Mouse (Mus musculus) layer of hippocampus, postnatal 10 days (tissue): ENCODE measurements around the gene Hsf4. TPM values are rescaled to one million over a fixed set of nuclear protein-coding genes. Genes with fewer than 3 reads are reported as not detected.

Experiments
- DNase-seq, 2 experiments: peaks; one replicate each; pipeline ENCODE4 v3.0.0; 2021; ENCODE audit warnings: low spot score in 2 of 2
- total RNA-seq, 2 experiments: library from RNA; stranded (reverse); gene quantifications; 2 replicates each; pipeline ENCODE4 v1.2.3; 2021

The Hsf4 gene
- total RNA-seq, 2 experiments from 2014 or later = 0.57 to 0.83 TPM

DNA sequence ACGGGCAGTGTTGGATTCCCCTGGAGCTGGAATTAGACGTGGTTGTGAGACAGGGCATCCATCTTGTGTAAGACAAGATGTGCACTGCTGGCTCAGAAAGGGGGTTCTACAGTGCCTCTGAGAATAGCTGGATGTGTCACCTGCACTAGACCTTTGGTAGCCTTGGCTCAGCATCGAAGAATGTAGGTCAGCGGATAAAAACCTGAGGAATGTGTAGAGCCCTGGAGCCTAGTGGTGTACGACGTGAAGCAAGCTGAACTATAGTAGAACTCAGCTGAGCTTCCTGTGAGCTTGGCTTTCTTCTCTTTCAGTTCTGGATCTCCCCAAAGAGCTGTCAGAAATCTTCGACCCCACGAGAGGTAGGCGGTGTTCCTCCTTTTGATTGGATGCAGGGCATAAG, 34.3 kb downstream of the Hsf4 start:
- no peak for DNase-seq

DNA sequence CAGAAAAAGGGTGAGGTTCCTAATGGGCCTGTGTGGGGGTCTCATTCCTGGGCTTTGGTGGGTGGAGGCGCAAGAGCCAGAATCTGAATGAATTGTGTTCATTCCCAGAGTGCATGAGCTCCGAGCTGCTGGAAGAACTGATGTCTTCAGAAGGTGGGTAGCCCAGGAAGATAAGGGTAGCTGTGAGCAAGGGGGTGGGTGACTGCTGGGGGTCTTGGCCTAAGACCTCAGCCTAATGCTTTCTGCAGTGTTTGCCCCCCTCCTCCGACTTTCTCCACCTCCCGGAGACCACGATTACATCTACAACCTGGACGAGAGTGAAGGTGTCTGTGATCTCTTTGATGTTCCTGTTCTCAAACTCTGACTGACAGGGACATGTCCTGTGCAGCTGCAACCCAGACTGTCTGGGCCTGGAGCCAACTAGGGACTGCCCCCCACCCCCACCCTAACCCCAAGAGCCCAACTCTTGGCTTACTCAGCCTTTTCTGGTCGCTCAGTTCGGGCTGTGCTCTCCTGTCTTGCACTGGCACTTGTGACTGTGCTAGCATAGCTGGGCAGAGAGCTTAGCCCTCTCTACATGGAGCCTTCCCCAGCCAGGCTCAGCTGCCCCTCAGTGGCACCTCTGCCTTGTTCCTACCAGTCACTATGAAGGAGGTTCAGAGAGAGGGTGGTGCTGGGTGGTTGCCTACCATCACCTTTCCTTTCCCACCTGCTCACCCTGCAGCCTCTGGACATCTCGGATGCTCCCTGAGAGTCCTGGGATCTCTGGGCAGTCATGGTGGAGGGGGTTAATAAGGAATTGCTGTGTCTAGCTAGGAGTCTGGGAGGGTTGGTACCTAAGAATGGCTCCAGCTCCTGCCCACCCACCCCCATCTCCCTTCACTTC, 35.0 kb downstream of the Hsf4 start:
- no peak for DNase-seq

DNA sequence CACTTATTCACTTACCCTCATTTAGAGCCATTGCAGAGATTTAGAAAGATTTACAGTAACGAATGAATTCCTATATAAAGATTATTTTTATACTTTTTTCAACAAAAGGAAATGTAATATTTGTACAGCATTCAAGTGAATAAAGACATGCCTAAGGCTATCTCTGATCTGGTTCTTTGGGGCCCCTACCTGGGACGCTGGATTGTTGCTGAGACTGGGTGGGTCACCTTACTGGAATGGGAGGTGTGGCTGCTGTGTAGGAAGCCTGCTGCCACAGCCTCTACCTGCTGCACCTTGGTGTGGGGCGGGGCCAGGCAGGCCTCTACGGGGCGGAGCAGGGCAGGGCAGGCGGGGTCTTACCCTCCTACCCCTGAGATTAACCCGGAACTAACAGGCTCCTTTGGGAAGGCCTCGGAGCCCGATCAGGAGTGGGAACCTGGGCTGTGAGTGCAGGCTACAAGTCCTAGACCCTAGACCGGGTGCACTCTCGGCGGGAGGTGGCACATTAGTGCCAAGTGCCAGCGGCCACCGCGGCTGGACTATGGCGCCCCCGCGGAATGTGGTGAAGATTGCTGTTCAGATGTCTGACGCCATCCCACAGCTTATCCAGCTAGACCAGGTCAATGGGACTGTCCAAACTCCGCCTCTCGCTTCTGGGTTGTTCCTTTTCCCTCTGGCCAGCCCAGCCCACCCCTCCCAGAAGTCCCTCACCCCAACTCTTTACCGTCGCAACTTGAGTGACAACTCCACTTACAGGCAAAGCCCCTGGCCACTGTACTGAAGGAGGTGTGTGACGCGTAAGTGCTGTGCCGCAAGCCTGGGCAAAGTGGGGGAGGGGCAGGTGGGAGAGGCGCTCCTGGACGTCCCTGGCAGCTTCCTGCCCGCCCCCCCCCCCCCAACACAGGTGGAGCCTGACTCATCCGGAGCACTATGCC, 35.9 kb downstream of the Hsf4 start, which contains the start of gene Elmo3:
Gene Elmo3 (plus strand): TSS at position 391 of the 935 bp plus-strand sequence.
- DNase-seq = peak; percentile 39 to 60

DNA sequence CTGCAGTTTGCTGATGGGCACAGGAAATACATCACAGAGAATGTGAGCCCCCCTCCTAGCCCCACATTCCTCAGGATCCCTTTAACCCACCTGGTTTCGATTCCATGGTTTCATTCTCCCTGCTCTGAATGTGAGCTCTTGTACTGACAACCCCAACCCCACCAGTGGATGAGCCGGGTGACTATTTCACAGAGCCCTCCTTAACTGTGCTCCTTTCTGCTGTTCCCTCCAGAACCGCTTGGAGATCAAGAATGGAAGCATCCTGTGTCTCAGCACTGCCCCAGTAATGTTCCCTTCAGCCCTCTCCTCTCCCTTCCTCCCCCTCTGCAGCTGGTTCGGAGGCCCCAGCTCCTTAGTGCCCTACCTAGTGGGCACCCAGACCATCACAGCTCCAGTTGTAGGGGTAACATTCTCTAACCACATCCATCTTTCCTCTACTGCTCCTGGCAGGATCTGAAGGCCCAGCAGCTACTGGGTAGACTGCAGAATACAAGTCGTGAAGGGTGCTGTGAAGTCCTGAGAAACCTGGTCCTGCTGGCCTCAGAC, 36.6 kb downstream of the Hsf4 start:
- DNase-seq = no peak

DNA sequence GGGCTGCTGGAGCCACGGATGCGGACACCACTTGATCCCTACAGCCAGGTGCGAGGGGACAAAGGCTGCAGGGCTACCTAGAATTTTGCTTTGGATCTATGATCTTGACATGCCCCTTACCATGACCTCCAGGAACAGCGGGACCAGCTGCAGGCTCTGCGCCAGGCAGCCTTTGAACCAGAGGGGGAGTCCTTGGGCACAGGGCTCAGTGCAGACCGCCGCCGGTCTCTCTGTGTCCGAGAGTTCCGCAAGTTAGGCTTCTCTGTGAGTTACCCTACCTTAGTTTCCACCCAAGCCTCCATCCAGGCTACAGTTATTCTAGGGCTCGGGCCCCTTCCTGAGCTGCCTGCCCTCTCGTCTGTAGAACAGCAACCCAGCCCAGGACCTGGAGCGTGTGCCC, 38.1 kb downstream of the Hsf4 start:
- no peak for DNase-seq

DNA sequence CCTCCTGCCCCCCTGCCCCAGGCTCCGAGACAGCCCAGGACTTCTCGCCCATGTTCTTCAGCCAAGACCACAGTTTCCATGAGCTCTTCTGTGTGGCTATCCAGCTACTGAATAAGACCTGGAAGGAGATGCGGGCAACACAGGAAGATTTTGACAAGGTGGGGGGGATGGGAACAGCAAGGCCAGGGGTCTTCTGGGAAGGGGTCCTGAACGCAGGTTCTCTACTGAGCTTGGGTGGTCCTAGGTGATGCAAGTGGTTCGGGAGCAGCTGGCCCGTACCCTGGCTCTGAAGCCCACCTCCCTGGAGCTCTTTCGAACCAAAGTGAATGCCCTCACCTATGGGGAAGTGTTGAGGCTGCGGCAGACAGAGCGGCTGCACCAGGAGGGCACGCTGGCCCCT, 38.8 kb downstream of the Hsf4 start:
- DNase-seq = no peak

DNA sequence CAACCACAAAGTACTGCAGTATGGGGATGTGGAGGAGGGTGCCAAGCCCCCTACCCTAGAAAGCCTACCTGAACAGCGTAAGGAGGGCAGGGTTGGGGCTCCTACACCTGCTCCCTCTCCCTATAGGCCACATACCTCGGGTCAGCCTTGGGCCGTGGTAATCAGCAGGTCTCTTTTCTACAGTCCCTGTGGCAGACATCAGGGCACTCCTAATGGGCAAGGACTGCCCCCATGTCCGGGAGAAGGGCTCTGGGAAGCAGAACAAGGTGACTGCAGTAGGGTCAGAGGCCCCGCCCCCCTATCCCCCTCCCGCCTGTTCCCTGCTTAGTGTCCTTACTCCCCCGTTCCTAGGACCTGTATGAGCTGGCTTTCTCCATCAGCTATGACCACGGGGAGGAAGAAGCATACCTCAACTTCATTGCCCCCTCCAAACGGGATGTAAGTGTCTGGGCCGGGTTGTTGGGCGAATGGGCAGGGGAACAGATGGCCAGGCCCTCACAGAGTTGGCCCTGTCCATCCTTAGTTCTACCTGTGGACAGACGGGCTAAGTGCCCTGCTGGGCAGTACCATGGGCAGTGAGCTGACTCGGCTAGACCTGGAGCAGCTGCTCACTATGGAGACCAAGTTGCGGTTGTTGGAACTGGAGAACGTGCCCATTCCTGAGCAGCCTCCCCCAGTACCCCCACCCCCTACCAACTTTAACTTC, 39.7 kb downstream of the Hsf4 start:
- no peak for DNase-seq

DNA sequence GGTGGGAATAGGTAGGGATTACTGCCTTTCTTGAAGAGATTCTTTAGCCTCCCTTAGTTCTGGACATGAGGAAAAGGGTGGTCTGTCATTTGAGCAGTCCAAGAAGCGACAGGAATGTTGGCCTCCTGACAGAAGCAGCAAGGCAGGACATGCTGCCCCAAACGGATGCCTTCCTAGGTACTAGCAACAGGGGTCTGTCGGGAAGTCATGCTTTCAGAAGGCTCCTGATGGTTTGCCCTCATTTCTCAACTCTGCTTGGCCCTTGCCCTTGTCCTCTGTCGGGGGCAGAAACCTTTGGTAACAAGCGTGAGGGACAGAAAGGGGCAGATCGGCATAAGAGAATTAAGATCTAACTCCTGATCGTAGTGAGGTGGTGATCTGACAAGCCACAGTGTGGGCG, 40.5 kb downstream of the Hsf4 start:
- DNase-seq = no peak

DNA sequence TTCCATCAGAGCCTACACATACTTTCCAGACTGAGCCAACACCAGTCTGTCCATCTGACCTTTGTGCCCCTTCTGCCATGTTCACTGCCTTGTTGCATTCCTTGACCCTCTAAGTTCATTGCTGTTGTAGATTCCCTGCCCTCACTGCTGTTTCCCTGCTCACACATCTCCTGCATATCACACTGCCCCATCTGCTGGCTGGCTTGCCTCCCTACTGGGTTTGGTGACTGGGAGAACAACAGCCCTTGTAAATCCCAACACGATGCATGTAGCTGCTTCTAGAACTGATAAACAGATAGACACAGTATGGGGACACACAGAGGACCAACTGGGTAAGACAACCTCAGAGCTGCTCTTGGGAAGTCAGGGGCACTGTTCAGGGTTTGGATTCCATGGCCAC, 42.1 kb downstream of the Hsf4 start:
- DNase-seq = no peak

DNA sequence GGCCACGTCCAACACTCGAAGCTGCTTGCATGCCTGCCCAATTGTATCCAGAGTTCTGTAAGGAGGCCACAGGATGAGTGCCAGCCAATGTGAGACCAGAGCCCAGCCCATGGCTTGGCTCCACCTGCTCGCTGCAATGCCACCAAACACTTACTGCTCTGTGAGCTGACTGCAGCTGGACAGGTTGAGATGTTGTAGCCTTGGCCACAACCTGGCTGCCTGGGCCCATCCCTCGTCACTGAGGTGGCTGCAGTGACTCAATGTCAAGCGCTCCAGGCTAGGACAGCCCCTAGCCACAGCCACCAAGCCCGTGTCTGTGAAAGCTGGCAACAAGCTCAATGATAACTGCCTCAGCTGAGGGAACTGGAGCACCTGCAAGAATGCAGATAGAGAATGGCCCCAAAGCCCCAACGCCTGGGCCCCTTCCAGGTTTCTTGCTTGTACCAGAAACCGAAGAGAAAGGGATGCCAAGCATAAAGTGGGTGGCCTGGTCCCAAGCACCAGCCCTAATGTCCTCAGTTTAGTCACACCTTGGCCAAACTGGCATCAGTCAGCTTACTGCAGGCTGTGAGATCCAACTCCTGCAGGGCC, 43.4 kb downstream of the Hsf4 start:
- no peak for DNase-seq

DNA sequence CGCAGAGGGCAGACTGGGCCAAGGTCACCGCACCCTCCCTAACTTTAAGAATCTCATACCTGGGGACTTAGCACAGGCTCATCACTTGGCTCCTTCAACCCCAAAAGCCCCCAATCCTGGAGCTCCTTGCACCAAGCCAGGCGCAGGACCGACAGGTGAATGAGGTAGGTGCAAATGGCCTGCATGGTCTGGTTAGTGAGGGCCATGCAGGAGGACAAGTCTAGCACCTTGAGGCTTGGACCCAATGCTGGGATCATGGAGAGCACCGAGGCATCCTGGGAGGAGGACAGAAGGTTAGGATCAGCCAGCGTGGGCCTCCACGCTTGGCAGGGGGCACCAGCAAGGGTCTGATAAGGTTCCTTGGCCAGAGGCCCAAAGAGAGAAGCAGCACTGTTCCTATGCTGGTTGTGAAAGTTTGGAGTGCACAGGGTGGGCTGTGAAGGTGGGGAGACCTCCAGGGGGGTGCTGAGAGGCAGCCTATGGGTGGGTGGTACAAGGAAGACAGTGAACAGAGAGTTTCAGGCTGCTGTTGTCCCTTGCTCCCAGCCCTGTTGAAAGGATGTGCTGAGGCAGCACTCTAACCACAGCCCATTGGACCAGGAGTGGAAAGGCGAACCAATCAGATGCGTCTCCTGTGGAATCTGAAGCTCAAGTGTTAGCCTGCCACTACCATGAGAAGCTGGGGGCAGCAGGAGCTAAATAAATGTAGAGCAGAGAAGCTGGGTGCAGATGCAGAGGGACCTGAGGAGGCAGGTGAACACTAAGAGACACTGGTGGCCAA, 44.2 kb downstream of the Hsf4 start:
- DNase-seq = no peak

DNA sequence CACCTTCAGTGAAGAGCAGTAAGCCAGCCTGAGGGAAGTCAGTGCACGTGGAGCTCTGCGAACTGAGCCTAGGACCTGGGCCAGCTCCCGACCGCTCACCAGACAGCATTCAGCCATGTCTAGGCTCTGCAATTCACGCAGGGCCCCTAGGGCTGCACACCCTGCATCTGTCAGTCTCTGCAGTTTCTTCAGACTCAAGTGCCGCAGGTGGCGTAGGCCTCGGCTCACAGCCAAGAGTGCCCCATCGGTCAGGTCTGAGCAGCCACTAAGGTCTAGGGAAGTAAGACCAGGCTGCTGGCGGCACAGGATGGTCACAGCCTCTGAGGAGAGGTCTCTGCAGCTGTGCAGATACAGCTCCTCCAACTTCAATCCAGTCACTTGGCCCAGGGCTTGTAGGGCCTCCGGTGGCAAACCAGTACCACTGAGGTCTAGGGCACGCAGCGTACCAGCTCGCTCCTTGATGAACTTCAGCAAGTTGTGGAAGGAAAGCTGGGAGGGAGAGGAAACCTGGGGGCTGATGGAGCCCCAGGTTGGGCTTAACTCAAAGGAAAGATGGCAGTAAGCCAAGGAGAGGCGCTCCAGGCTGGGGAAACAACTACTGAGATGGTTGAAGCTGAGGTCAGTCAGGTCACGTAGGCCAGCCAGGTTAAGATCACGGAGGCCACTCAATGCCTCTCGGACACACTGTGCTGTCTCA, 45.6 kb downstream of the Hsf4 start:
- DNase-seq = no peak

DNA sequence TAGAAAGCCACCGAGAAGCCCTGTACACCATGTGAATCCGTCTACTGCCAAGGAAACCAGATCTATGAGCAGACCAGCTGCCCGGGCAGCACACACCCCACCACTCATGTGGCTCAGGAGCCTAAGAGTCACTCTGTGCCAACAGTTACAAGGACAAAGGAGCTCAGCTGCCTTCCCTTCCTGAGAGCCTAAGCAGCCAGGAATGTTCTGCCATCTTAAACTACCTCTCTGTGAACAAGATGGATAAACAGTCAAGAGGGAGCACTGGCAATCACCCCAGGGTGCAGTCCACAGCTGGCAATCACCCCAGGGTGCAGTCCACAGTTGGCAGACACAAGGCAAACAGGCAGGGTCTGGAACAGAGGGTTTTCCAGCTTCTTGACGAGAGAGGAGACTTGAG, 48.3 kb downstream of the Hsf4 start:
- DNase-seq = no peak

DNA sequence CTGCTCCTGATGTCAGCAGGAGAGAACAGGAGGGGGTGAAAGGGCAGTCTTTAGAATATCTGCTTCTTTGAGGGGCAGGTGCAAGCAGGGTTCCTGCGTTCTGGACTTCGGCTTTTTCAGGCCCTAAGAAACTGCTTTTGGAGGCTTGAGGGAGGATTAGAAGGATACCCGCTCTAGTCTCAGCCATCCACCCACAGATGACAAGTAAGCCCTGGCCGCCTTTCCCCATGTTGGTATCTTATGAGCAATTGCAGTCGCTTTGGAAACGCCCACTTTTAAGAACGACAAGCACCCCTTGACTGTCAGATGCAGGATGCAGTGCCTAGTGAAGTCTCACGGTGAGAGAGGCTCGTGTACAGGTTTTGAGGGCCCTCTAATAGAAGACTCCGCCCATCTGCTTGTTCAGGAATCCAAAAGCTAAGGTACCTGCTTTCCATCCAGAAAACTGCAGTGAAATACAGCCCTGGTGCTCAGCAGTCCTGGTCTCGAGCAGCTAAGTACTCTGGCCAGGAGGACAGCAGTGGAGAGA, 49.1 kb downstream of the Hsf4 start:
- no peak for DNase-seq

DNA sequence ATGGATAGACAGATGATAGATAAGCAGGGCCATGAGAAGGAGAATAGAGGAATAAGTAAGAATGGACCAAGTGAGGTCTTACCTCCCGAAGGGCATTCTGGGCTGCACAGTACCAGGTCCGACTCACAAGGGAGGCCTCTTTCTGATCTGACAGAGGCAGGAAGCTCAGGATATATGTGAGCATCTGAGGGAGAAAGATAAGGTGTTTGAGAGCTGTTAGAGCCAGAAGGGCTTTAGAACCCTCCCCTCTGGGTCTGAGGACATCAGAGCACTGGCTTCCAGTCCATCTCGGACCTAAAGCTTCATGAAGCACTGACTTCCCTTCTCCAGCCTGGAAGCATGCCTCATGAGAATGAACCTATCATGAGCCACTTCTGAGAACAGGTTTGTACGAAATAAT, 53.6 kb downstream of the Hsf4 start:
- no peak for DNase-seq
